Mouse (Mus musculus) lung, adult 2 months (tissue): ENCODE results near the gene Pnkp.

Source experiments
- CTCF ChIP-seq: fragments of 200-500 bp; IDR thresholded peaks from 2 replicates; pipeline ENCODE4 v1.5.1; 2011; ENCODE audit warnings: mild to moderate bottlenecking, low read length, control low read depth; ENCODE audit not compliant: insufficient read depth
- POLR2A ChIP-seq: fragments of 200-500 bp; IDR thresholded peaks from 2 replicates; pipeline ENCODE4 v1.6.1; 2011; ENCODE audit warnings: low read depth, mild to moderate bottlenecking, control low read depth, low read length, borderline replicate concordance; ENCODE audit errors: extremely low read depth

GRCm38 (mm10) chr7:44810365-44810764, 46.6 kb upstream of the Pnkp start:
- TF ChIP-seq POLR2A (no peak), CTCF (no peak)
